Mouse (Mus musculus) MEL (cell line): ENCODE measurements around the gene Cttn. TPM values are rescaled to one million over a fixed set of nuclear protein-coding genes. Genes with fewer than 3 reads are reported as not detected.

Source experiments
- DNase-seq: peaks from one replicate; pipeline ENCODE4 v3.0.0; 2011; ENCODE audit warnings: low read depth, low spot score
- H3K27ac ChIP-seq: 2 replicates; pipeline ENCODE4 v1.5.1; 2012; ENCODE audit warnings: low read depth, mild to moderate bottlenecking, control low read depth, low read length, moderate library complexity; ENCODE audit not compliant: control insufficient read depth
- H3K27me3 ChIP-seq, 2 experiments: fragments of 150-350 bp in 1 of 2; sonication (generic) in 1 of 2; 2 replicates each; pipeline ENCODE4 v1.6.1; 2012; ENCODE audit warnings: low read length in 2 of 2, mild to moderate bottlenecking in 2 of 2, improper control_type of control experiment in 1 of 2, moderate library complexity in 1 of 2; ENCODE audit not compliant: insufficient read depth in 2 of 2, control insufficient read depth in 1 of 2
- H3K36me3 ChIP-seq, 2 experiments: 2 replicates each; pipeline ENCODE4 v1.6.1; 2012 to 2014; ENCODE audit warnings: low read length in 2 of 2, improper control_type of control experiment in 1 of 2, inconsistent platforms in 1 of 2, mild to moderate bottlenecking in 1 of 2; ENCODE audit not compliant: insufficient read depth in 2 of 2, control insufficient read depth in 1 of 2
- H3K4me1 ChIP-seq, 2 experiments: fragments of 150-350 bp in 1 of 2; sonication (generic) in 1 of 2; 2 replicates each; pipeline ENCODE4 v1.6.1; 2012; ENCODE audit warnings: low read length in 2 of 2, improper control_type of control experiment in 1 of 2, mild to moderate bottlenecking in 1 of 2; ENCODE audit not compliant: insufficient read depth in 2 of 2, control insufficient read depth in 1 of 2
- H3K4me3 ChIP-seq, 2 experiments: fragments of 150-350 bp in 1 of 2; sonication (generic) in 1 of 2; 2 replicates each; pipeline ENCODE4 v1.5.1; 2012; ENCODE audit warnings: low read depth in 2 of 2, low read length in 2 of 2, mild to moderate bottlenecking in 2 of 2, moderate library complexity in 2 of 2, control low read depth in 1 of 2, improper control_type of control experiment in 1 of 2; ENCODE audit not compliant: control insufficient read depth in 1 of 2, insufficient read depth in 1 of 2
- H3K79me2 ChIP-seq: 2 replicates; pipeline ENCODE4 v1.6.1; 2012; ENCODE audit warnings: mild to moderate bottlenecking, low read length, moderate library complexity; ENCODE audit not compliant: control insufficient read depth, poor library complexity, insufficient read depth
- H3K9ac ChIP-seq: 2 replicates; pipeline ENCODE4 v1.6.1; 2012; ENCODE audit warnings: low read depth, mild to moderate bottlenecking, control low read depth, low read length, moderate library complexity; ENCODE audit not compliant: control insufficient read depth, poor library complexity, severe bottlenecking
- H3K9me3 ChIP-seq: fragments of 150-350 bp; sonication (generic); replicated peaks from 2 replicates; pipeline ENCODE4 v1.6.1; 2012; ENCODE audit warnings: mild to moderate bottlenecking, low read length, improper control_type of control experiment, moderate library complexity; ENCODE audit not compliant: insufficient read depth
- CTCF ChIP-seq, 3 experiments: IDR thresholded peaks in 2 of 3; conservative IDR thresholded peaks in 1 of 3; 2 replicates each; pipeline ENCODE4 v1.5.1; 2011 to 2012; ENCODE audit warnings: low read length in 3 of 3, low read depth in 2 of 3, mild to moderate bottlenecking in 2 of 3, improper control_type of control experiment in 1 of 3, inconsistent platforms in 1 of 3, mixed read lengths in 1 of 3, moderate library complexity in 1 of 3; ENCODE audit not compliant: control insufficient read depth in 1 of 3, insufficient read depth in 1 of 3, poor library complexity in 1 of 3, severe bottlenecking in 1 of 3
- E2F4 ChIP-seq: IDR thresholded peaks from 2 replicates; pipeline ENCODE4 v1.6.1; 2011; ENCODE audit warnings: low read depth, low read length, improper control_type of control experiment, borderline replicate concordance
- EP300 ChIP-seq, 2 experiments: IDR thresholded peaks; 2 replicates each; pipeline ENCODE4 v1.6.1; 2011; ENCODE audit warnings: improper control_type of control experiment in 2 of 2, low read length in 2 of 2, low read depth in 1 of 2, mild to moderate bottlenecking in 1 of 2
- JUND ChIP-seq: IDR thresholded peaks from 2 replicates; pipeline ENCODE4 v1.6.1; 2011; ENCODE audit warnings: low read depth, mild to moderate bottlenecking, improper control_type of control experiment, low read length
- KAT2A ChIP-seq: conservative IDR thresholded peaks from 2 replicates; pipeline ENCODE4 v1.6.1; 2012; ENCODE audit warnings: low read depth, low read length, improper control_type of control experiment, inconsistent platforms
- MAFK ChIP-seq: IDR thresholded peaks from 2 replicates; pipeline ENCODE4 v1.6.1; 2011; ENCODE audit warnings: low read depth, mild to moderate bottlenecking, low read length, improper control_type of control experiment, borderline replicate concordance
- MEF2A ChIP-seq: IDR thresholded peaks from 2 replicates; pipeline ENCODE4 v1.6.1; 2014; ENCODE audit warnings: low read depth, mild to moderate bottlenecking, inconsistent platforms, low read length, improper control_type of control experiment; ENCODE audit not compliant: poor library complexity, insufficient replicate concordance, severe bottlenecking; ENCODE audit errors: extremely low read depth
- MYB ChIP-seq: IDR thresholded peaks from 2 replicates; pipeline ENCODE4 v1.6.1; 2011; ENCODE audit warnings: mild to moderate bottlenecking, low read depth, low read length, improper control_type of control experiment
- MYC ChIP-seq: IDR thresholded peaks from 2 replicates; pipeline ENCODE4 v1.6.1; 2011; ENCODE audit warnings: low read depth, mild to moderate bottlenecking, low read length, improper control_type of control experiment, moderate library complexity
- NELFE ChIP-seq: IDR thresholded peaks from 2 replicates; pipeline ENCODE4 v1.6.1; 2011; ENCODE audit warnings: low read depth, low read length, improper control_type of control experiment
- NRF1 ChIP-seq: IDR thresholded peaks from 2 replicates; pipeline ENCODE4 v1.6.1; 2014; ENCODE audit warnings: low read depth, mild to moderate bottlenecking, inconsistent platforms, low read length, improper control_type of control experiment, moderate library complexity; ENCODE audit not compliant: poor library complexity, insufficient read depth, severe bottlenecking
- POLR2A ChIP-seq, 2 experiments: IDR thresholded peaks; 2 replicates each; pipeline ENCODE4 v1.6.1; 2011 to 2012; ENCODE audit warnings: low read length in 2 of 2, mild to moderate bottlenecking in 2 of 2, control low read depth in 1 of 2, improper control_type of control experiment in 1 of 2, low read depth in 1 of 2, moderate library complexity in 1 of 2; ENCODE audit not compliant: control insufficient read depth in 1 of 2, insufficient read depth in 1 of 2, poor library complexity in 1 of 2
- POLR2AphosphoS2 ChIP-seq: IDR thresholded peaks from 2 replicates; pipeline ENCODE4 v1.6.1; 2011; ENCODE audit warnings: low read length, improper control_type of control experiment
- POLR2AphosphoS5 ChIP-seq: IDR thresholded peaks from 2 replicates; pipeline ENCODE4 v1.6.1; 2012; ENCODE audit warnings: low read depth, borderline replicate concordance, mild to moderate bottlenecking, inconsistent platforms, low read length, moderate library complexity, mixed read lengths
- RAD21 ChIP-seq: IDR thresholded peaks from 2 replicates; pipeline ENCODE4 v1.6.1; 2011; ENCODE audit warnings: mild to moderate bottlenecking, low read depth, low read length, improper control_type of control experiment
- SIN3A ChIP-seq: IDR thresholded peaks from 2 replicates; pipeline ENCODE4 v1.6.1; 2012; ENCODE audit warnings: low read length, improper control_type of control experiment, inconsistent platforms
- SMC3 ChIP-seq: IDR thresholded peaks from 2 replicates; pipeline ENCODE4 v1.6.1; 2011; ENCODE audit warnings: low read depth, low read length, improper control_type of control experiment
- TAL1 ChIP-seq: IDR thresholded peaks from 2 replicates; pipeline ENCODE4 v1.6.1; 2012; ENCODE audit warnings: mild to moderate bottlenecking, inconsistent platforms, low read length, moderate library complexity, mixed read lengths
- UBTF ChIP-seq: IDR thresholded peaks from 2 replicates; pipeline ENCODE4 v1.6.1; 2012; ENCODE audit warnings: low read depth, mild to moderate bottlenecking, inconsistent platforms, low read length, improper control_type of control experiment, moderate library complexity, borderline replicate concordance; ENCODE audit not compliant: insufficient read depth
- USF1 ChIP-seq: IDR thresholded peaks from 2 replicates; pipeline ENCODE4 v1.6.1; 2014; ENCODE audit warnings: low read depth, mild to moderate bottlenecking, inconsistent platforms, low read length, improper control_type of control experiment, moderate library complexity
- USF2 ChIP-seq, 2 experiments: IDR thresholded peaks; 2 replicates each; pipeline ENCODE4 v1.6.1; 2011 to 2012; ENCODE audit warnings: improper control_type of control experiment in 2 of 2, low read length in 2 of 2, borderline replicate concordance in 1 of 2, inconsistent platforms in 1 of 2, low read depth in 1 of 2, mild to moderate bottlenecking in 1 of 2; ENCODE audit not compliant: insufficient read depth in 1 of 2
- ZMIZ1 ChIP-seq: IDR thresholded peaks from 2 replicates; pipeline ENCODE4 v1.6.1; 2012; ENCODE audit warnings: low read depth, mild to moderate bottlenecking, inconsistent platforms, low read length, improper control_type of control experiment, moderate library complexity
- polyA plus RNA-seq, 2 experiments: library from polyadenylated mRNA; stranded (reverse) in 1 of 2; unstranded in 1 of 2; fragments of >175 nt in 1 of 2; fragments of >200 nt in 1 of 2; gene quantifications; 2 replicates each; pipeline versions ENCODE4 v1.2.1 to v1.2.4; 2012; ENCODE audit warnings: low replicate concordance in 2 of 2, low read depth in 1 of 2; ENCODE audit not compliant: insufficient read length in 2 of 2, insufficient read depth in 1 of 2, missing spikeins in 1 of 2
- total RNA-seq: library from RNA; depleted of rRNA; stranded (reverse); fragments of 300-350 nt; gene quantifications from 2 replicates; pipeline ENCODE4 v1.2.3, GENCODE M21; 2012

The Cttn gene
- total and polyA plus RNA-seq, 3 experiments = 38.4 to 95.0 TPM; not detected in 1

DNA sequence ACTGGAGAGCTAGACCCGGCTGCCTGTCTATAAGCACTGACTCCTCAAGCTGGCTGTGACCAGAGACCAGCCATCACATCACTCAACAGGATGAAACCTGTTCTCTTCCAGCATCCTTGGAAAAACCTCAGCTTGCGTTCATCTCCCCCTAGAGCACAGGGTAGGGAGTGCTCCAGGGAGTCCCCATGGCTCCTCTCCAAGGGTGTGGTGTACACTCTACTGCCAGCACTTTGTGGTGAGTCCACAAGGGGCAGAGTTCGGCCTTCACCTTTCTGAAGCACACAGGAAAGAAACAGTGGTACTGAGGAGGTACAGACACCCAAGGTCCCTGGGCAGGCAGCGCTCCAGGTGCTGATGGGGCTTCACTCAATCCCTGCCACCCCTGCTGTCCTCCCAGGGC, 55.0 kb downstream of the Cttn start:
- no peaks in the 10 kb centered on the region for H3K27me3 ChIP-seq
- H3K9me3 ChIP-seq = no peaks in the 10 kb centered on the region
- TF ChIP-seq MEF2A = no peak
- TF ChIP-seq E2F4 = no peak
- TF ChIP-seq POLR2AphosphoS2 = no peak
- TF ChIP-seq SIN3A = no peak
- TF ChIP-seq CTCF (IDR thresholded peaks at IDR 0.05 in 2 of 3, conservative IDR thresholded peaks at IDR 0.05 in 1 of 3; ENCODE audit: control insufficient read depth in 1 of 3, insufficient read depth in 1 of 3, low read depth in 2 of 3, low read length in 3 of 3, poor library complexity in 1 of 3, severe bottlenecking in 1 of 3) = no peak
- TF ChIP-seq JUND = no peak
- no peak for TF ChIP-seq MAFK
- TF ChIP-seq MYC = no peak
- no peak for TF ChIP-seq KAT2A
- no peak for TF ChIP-seq EP300 (IDR thresholded peaks at IDR 0.05; ENCODE audit: low read depth in 1 of 2, low read length in 2 of 2)
- TF ChIP-seq USF1 = no peak
- TF ChIP-seq POLR2AphosphoS5 = no peak
- no peak for TF ChIP-seq POLR2A (IDR thresholded peaks at IDR 0.05; ENCODE audit: control insufficient read depth in 1 of 2, insufficient read depth in 1 of 2, low read depth in 1 of 2, low read length in 2 of 2, poor library complexity in 1 of 2)
- no peak for TF ChIP-seq RAD21
- TF ChIP-seq MYB = no peak
- TF ChIP-seq NELFE = no peak
- no peak for TF ChIP-seq SMC3
- no peak for TF ChIP-seq USF2 (IDR thresholded peaks at IDR 0.05; ENCODE audit: borderline replicate concordance in 1 of 2, insufficient read depth in 1 of 2, low read depth in 1 of 2, low read length in 2 of 2)
- no peak for TF ChIP-seq ZMIZ1
- no peak for DNase-seq
- no peak overlapping the region for H3K9ac ChIP-seq
- no peak overlapping the region for H3K27ac ChIP-seq
- no peaks in the 10 kb centered on the region for H3K79me2 ChIP-seq
- no peaks in the 10 kb centered on the region for H3K36me3 ChIP-seq
- H3K4me1 ChIP-seq = no peaks in the 10 kb centered on the region
- H3K4me3 ChIP-seq = no peak overlapping the region

DNA sequence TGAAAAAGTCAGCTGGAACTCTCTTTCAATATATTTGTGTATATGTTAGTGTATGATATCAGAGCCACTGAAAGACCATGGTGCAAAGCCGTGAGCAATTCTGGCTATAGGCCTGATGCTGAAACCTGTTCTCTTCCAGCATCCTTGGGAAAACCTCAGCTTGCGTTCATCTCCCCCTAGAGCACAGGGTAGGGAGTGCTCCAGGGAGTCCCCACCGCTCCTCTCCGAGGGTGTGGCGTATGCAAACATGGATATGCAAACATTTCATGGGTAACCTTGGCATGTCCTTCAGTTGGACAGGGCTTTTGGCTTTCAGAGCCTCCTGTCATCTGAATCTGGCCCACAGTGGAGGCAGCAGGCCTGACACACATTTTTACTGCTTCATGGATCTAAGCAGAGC, 56.2 kb downstream of the Cttn start:
- no peak overlapping the region for H3K27ac ChIP-seq
- no peaks in the 10 kb centered on the region for H3K4me1 ChIP-seq
- no peak overlapping the region for H3K9ac ChIP-seq
- DNase-seq = no peak
- H3K79me2 ChIP-seq = no peaks in the 10 kb centered on the region
- no peaks in the 10 kb centered on the region for H3K9me3 ChIP-seq
- no peaks in the 10 kb centered on the region for H3K27me3 ChIP-seq
- no peak overlapping the region for H3K4me3 ChIP-seq
- no peaks in the 10 kb centered on the region for H3K36me3 ChIP-seq
- TF ChIP-seq UBTF = no peak
- no peak for TF ChIP-seq NRF1
- no peak for TF ChIP-seq ZMIZ1
- no peak for TF ChIP-seq POLR2A (IDR thresholded peaks at IDR 0.05; ENCODE audit: control insufficient read depth in 1 of 2, insufficient read depth in 1 of 2, low read depth in 1 of 2, low read length in 2 of 2, poor library complexity in 1 of 2)
- TF ChIP-seq RAD21 = no peak
- TF ChIP-seq TAL1 = no peak
